Mouse (Mus musculus): Measurements from ENCODE around the gene Cd82. TPM values are rescaled to one million over a fixed set of nuclear protein-coding genes. Genes with fewer than 3 reads are reported as not detected.

Gene Cd82
- total and polyA plus RNA-seq, 2 experiments from 2014 or later = 12.4 to 21.8 TPM

DNA sequence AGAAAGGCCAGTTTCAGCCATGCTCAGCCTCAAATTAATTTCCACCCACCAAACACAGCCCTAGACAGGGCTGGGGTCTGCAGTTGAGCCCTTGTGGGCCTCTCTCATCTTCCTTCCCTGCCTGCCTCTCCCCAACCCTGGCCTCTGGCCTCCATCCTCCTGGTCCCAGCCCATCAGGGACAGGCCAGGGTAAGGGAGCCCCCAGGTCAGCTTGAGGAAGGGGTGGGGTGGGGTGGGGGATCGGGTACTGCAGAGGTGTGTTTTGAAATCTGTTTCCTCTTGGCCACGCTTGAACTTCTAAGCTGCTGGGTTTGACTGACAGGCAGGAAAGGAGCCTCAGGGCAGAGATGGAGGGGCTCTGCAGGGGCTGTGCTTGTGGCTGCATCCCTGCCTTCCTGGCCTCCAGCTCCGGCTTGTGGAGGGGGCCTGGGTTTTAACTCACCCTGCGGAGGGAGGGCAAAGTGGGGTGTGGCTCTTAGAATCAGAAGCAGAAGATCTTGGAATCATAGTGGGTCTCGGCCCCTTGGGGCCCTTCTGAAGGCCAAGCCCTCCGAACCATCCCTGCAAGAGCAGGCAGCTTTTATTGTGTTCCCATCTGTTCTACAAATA, 19.2 kb upstream of the Cd82 start:
- Histone ChIP-seq H3K9me3 (ENCODE audit: low read length) (no peaks in the 10 kb centered on the region), H3K4me2 (ENCODE audit: low read depth, low read length) (no peak overlapping the region), H3K9ac (replicated peaks; ENCODE audit: low read length) (no peak overlapping the region), H3K27me3 (ENCODE audit: insufficient read depth, low read length) (no peaks in the 10 kb centered on the region), H3K27ac (no peak overlapping the region), H3K36me3 (ENCODE audit: insufficient read depth, low read length) (no peaks in the 10 kb centered on the region), H3K4me3 (ENCODE audit: low read length) (no peak overlapping the region), H3K4me1 (ENCODE audit: insufficient read depth, low read length) (no peaks in the 10 kb centered on the region)
- ATAC-seq (0 out of 2 replicates have a peak, but pooled peaks have one; percentile 13), DNase-seq (ENCODE audit: low spot score) (no peak)
- TF ChIP-seq CTCF (IDR thresholded peaks at IDR 0.05; ENCODE audit: low read depth) = no peak
- WGBS = 44% methylated on average over 6 of the region's 6 CpGs

DNA sequence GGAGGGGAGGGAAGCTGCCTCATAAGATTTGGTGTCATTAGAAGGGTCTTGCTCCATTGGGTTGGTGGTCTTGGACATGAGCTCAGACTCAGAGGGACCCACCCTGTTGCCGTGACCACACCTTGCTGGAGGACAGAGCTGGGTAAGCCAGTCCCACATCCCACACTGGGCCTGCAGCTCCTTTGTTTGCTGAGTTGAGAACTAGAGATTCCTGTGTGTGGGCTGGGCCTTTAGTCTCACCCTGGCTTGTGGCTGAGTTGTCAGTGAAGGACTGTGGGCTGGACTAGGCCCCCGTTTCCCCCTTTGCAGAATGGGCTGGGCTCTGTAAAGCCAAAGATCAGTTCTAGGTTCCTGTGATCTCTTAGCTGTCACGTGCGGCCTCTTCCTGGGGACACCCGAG, 15.8 kb upstream of the Cd82 start:
- no peak for DNase-seq (ENCODE audit: low spot score)
- no peak overlapping the region for H3K9ac ChIP-seq (replicated peaks; ENCODE audit: low read length)
- no peaks in the 10 kb centered on the region for H3K9me3 ChIP-seq (ENCODE audit: low read length)
- no peak overlapping the region for H3K27ac ChIP-seq
- 0 out of 2 replicates have a peak, but pooled peaks cover 9% of the 10 kb centered on the region for H3K27me3 ChIP-seq (ENCODE audit: insufficient read depth, low read length)
- no peaks in the 10 kb centered on the region for H3K4me1 ChIP-seq (ENCODE audit: insufficient read depth, low read length)
- WGBS = 77% methylated on average over 5 of the region's 5 CpGs
- no peaks in the 10 kb centered on the region for H3K36me3 ChIP-seq (ENCODE audit: insufficient read depth, low read length)
- ATAC-seq = no peak
- no peak overlapping the region for H3K4me3 ChIP-seq (ENCODE audit: low read length)
- TF ChIP-seq CTCF (IDR thresholded peaks at IDR 0.05; ENCODE audit: low read depth) = no peak
- no peak overlapping the region for H3K4me2 ChIP-seq (ENCODE audit: low read depth, low read length)

- TF ChIP-seq CTCF (IDR thresholded peaks at IDR 0.05; ENCODE audit: low read depth) = peak; percentile 97
- Histone ChIP-seq H3K36me3 (ENCODE audit: insufficient read depth, low read length) (no peaks in the 10 kb centered on the region), H3K4me3 (ENCODE audit: low read length) (no peak overlapping the region), H3K4me1 (ENCODE audit: insufficient read depth, low read length) (no peaks in the 10 kb centered on the region), H3K9ac (replicated peaks; ENCODE audit: low read length) (no peak overlapping the region), H3K27ac (no peak overlapping the region), H3K9me3 (ENCODE audit: low read length) (no peaks in the 10 kb centered on the region), H3K4me2 (ENCODE audit: low read depth, low read length) (no peak overlapping the region), H3K27me3 (ENCODE audit: insufficient read depth, low read length) (0 out of 2 replicates have a peak, but pooled peaks cover 9% of the 10 kb centered on the region)
- 48% methylated on average over 7 of the region's 7 CpGs for WGBS
- ATAC-seq (0 out of 2 replicates have a peak, but pooled peaks have one; percentile 49), DNase-seq (ENCODE audit: low spot score) (peak; percentile 74)
These were observed 14.6 kb upstream of the Cd82 start for GRCm38 (mm10) chr2:93477519-93477918.

- DNase-seq (ENCODE audit: low spot score) = no peak
- WGBS = 86% methylated on average over 7 of the region's 7 CpGs
- Histone ChIP-seq H3K27me3 (ENCODE audit: insufficient read depth, low read length) (0 out of 2 replicates have a peak, but pooled peaks cover 9% of the 10 kb centered on the region), H3K27ac (no peak overlapping the region), H3K4me3 (ENCODE audit: low read length) (no peak overlapping the region), H3K4me2 (ENCODE audit: low read depth, low read length) (no peak overlapping the region), H3K9ac (replicated peaks; ENCODE audit: low read length) (no peak overlapping the region), H3K9me3 (ENCODE audit: low read length) (no peaks in the 10 kb centered on the region), H3K4me1 (ENCODE audit: insufficient read depth, low read length) (no peaks in the 10 kb centered on the region), H3K36me3 (ENCODE audit: insufficient read depth, low read length) (no peaks in the 10 kb centered on the region)
- TF ChIP-seq CTCF (IDR thresholded peaks at IDR 0.05; ENCODE audit: low read depth) = no peak
- ATAC-seq = no peak
These were observed 13.5 kb upstream of the Cd82 start for GRCm38 (mm10) chr2:93476487-93476886.

DNA sequence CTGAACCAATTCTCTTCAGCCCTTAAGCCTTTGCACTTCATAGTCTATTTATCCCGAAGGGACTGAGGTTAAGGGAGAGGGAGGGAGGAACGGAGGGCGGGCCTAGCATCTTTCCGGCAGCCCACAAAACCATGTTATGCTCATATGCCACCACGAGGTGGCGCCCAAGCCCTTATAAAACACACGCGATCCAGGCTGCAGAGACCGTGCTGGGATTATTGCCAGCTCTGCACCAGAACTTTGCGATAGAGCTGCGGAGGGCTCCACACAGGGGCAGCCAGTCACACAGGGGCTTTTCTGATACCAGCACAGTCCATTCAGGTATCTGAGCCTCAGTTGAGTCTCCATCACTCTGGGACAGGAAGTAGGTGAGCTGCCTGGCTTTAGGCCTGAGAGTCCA, 12.1 kb upstream of the Cd82 start:
- WGBS = under 1% methylated on average over 11 of the region's 11 CpGs
- peak; percentile 95 for TF ChIP-seq CTCF (IDR thresholded peaks at IDR 0.05; ENCODE audit: low read depth)
- Histone ChIP-seq H3K4me1 (ENCODE audit: insufficient read depth, low read length) (peaks cover 6% of the 10 kb centered on the region), H3K27ac (no peak overlapping the region), H3K36me3 (ENCODE audit: insufficient read depth, low read length) (no peaks in the 10 kb centered on the region), H3K9me3 (ENCODE audit: low read length) (no peaks in the 10 kb centered on the region), H3K9ac (replicated peaks; ENCODE audit: low read length) (no peak overlapping the region), H3K27me3 (ENCODE audit: insufficient read depth, low read length) (0 out of 2 replicates have a peak, but pooled peaks cover 9% of the 10 kb centered on the region), H3K4me3 (ENCODE audit: low read length) (no peak overlapping the region), H3K4me2 (ENCODE audit: low read depth, low read length) (no peak overlapping the region)
- ATAC-seq (0 out of 2 replicates have a peak, but pooled peaks have one; percentile 16), DNase-seq (ENCODE audit: low spot score) (peak; percentile 97)

DNA sequence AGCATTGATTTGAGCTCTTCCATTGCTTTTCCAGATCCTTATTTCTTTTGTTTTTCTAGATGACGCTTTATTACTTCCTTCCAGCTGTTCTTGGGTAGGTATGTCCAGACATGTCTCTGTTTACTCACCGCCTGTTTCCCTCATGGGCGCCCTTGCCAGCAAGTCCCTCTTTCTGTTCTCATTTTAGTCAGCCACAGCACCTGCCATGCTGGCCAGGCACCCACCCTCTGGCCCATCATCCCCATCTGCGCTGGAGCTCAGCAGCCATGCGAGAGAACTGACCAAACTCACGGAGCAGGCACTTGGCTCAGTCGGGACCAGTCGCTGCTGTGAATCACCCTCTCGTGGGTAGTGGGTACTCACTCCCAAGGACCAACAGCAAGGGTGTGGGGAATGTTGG, 11.0 kb upstream of the Cd82 start:
- no peak for ATAC-seq
- H3K4me3 ChIP-seq (ENCODE audit: low read length) = no peak overlapping the region
- no peak for DNase-seq (ENCODE audit: low spot score)
- WGBS = 79% methylated on average over 9 of the region's 9 CpGs
- H3K4me1 ChIP-seq (ENCODE audit: insufficient read depth, low read length) = peaks cover 9% of the 10 kb centered on the region
- no peaks in the 10 kb centered on the region for H3K36me3 ChIP-seq (ENCODE audit: insufficient read depth, low read length)
- no peak overlapping the region for H3K27ac ChIP-seq
- 0 out of 2 replicates have a peak, but pooled peaks cover 9% of the 10 kb centered on the region for H3K27me3 ChIP-seq (ENCODE audit: insufficient read depth, low read length)
- no peak overlapping the region for H3K4me2 ChIP-seq (ENCODE audit: low read depth, low read length)
- H3K9me3 ChIP-seq (ENCODE audit: low read length) = no peaks in the 10 kb centered on the region
- no peak overlapping the region for H3K9ac ChIP-seq (replicated peaks; ENCODE audit: low read length)
- no peak for TF ChIP-seq CTCF (IDR thresholded peaks at IDR 0.05; ENCODE audit: low read depth)

Data from hindbrain, postnatal 0 days (tissue).